Mouse (Mus musculus): ENCODE results near the gene Siah3.
A peak's percentile ranks its signal among the peaks of the same experiment; 100 is the strongest.

Siah3 gene

GRCm38 (mm10) chr14:75468941-75469340 lies 13.2 kb downstream of the Siah3 start:
- DNase-seq, result no peak

GRCm38 (mm10) chr14:75473061-75473930 lies 17.5 kb downstream of the Siah3 start:
- DNase-seq, result no peak

- no peak for DNase-seq
Measured at GRCm38 (mm10) chr14:75475887-75476286, 20.1 kb downstream of the Siah3 start.

- DNase-seq, result no peak
Measured at GRCm38 (mm10) chr14:75482231-75483175, 26.7 kb downstream of the Siah3 start.

- no peak for DNase-seq
Measured at GRCm38 (mm10) chr14:75483176-75483546, 27.4 kb downstream of the Siah3 start.

GRCm38 (mm10) chr14:75487932-75488331 lies 32.1 kb downstream of the Siah3 start:
- DNase-seq, result peak in 1 of 2 experiments; percentile 13

GRCm38 (mm10) chr14:75493555-75494194 lies 37.9 kb downstream of the Siah3 start:
- no peak for DNase-seq

GRCm38 (mm10) chr14:75494926-75495325 lies 39.1 kb downstream of the Siah3 start:
- peak in 1 of 2 experiments; percentile 15 for DNase-seq

GRCm38 (mm10) chr14:75501501-75501990 lies 45.8 kb downstream of the Siah3 start:
- DNase-seq, result peak in 1 of 2 experiments; percentile 17

GRCm38 (mm10) chr14:75502446-75502845 lies 46.7 kb downstream of the Siah3 start:
- DNase-seq, result peak; percentile 56 to 63

- DNase-seq, result no peak
Measured at GRCm38 (mm10) chr14:75504255-75504654, 48.5 kb downstream of the Siah3 start.

GRCm38 (mm10) chr14:75505126-75505840 lies 49.5 kb downstream of the Siah3 start:
- no peak for DNase-seq

GRCm38 (mm10) chr14:75506246-75506645 lies 50.5 kb downstream of the Siah3 start:
- no peak for DNase-seq

- peak in 1 of 2 experiments; percentile 29 for DNase-seq
Measured at GRCm38 (mm10) chr14:75510125-75510524, 54.3 kb downstream of the Siah3 start.

- peak; percentile 24 to 56 for DNase-seq
Measured at GRCm38 (mm10) chr14:75512946-75513345, 57.2 kb downstream of the Siah3 start.

- DNase-seq, result no peak
Measured at GRCm38 (mm10) chr14:75516161-75516560, 60.4 kb downstream of the Siah3 start.

GRCm38 (mm10) chr14:75516917-75517595 lies 61.3 kb downstream of the Siah3 start:
- DNase-seq, result no peak

GRCm38 (mm10) chr14:75518196-75518887 lies 62.6 kb downstream of the Siah3 start:
- DNase-seq, result no peak

GRCm38 (mm10) chr14:75518899-75519298 lies 63.1 kb downstream of the Siah3 start:
- DNase-seq, result no peak

- no peak for DNase-seq
Measured at GRCm38 (mm10) chr14:75519668-75520067, 63.9 kb downstream of the Siah3 start.

GRCm38 (mm10) chr14:75524648-75525047 lies 68.9 kb downstream of the Siah3 start:
- DNase-seq, result no peak
